Comparison of ENCODE assay signal across 9 mouse cellular contexts in the genomic region with DNA sequence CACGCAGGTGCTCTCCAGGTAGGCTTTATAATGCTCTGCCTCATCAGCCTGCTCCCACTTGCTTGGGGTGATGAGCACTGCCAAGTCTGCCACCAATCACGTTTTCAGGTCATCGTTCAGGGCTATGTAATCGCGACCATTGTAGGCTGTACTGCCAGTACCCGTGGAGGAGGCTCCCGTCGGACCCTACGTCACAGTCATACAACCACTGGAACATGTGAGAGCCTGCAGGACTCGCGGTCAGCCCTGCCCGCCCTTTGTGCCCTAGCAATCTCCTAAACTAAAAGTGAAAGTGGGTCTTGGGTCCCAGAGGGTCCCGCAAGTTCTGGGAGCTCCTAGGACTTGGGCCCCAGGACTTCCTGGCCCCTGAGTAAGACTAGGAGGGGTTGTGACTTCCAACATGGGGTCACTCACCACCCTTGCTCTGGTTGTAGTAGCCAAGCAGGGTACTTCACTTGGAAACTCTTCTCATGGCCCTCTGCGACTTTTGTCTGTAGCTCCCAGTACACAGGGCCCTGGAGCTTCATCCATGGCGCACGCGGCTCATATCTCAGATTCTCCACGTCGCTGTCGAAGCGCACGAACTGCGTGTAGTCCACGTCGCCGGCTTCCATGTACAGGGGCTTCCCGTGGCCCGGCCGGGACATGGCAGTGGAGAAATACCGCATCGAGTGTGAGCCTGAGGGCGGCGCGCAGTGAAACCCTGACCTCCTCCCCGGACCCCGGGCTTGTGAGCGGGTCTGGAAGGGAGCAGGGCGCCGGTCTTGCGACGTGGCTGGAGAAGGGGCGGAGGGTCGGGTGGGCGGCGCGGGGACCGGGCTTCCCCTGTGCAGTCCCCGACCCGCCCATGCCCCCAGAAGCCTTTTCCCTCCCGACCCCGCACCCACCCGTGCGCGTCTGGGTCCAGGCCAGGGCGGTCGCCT. TPM values are rescaled to one million over a fixed set of nuclear protein-coding genes. Genes with fewer than 3 reads are reported as not detected.
DNase-seq lines count a peak whose midpoint lies in the region; ATAC-seq and TF ChIP-seq lines count a peak whose summit lies in the region.
"Had no signal": no experiment of that assay in that cellular context is flagged by ENCODE, and none has a peak within 500 bp of the region (broad histone marks: within the 10 kb centered on the region; RNA-seq: fewer than 3 reads in every experiment).

No protein-coding gene starts in this region.

- TF ChIP-seq CTCF in lung, adult 2 months (IDR thresholded peaks at IDR 0.05; ENCODE audit: insufficient read depth, low read length) = no peak

- H3K4me3 ChIP-seq in lung, adult 2 months (replicated peaks; ENCODE audit: extremely low read depth, low read depth, low read length) = peak overlapping the region; percentile 46
- H3K4me3 ChIP-seq in forebrain, embryonic 15.5 days = 0 out of 2 replicates have a peak overlapping the region, but pooled peaks have one; percentile 3
- H3K4me3 ChIP-seq in limb, embryonic 15.5 days = peak overlapping the region; percentile 19; the same call in 1 of the 2 replicates
- peak overlapping the region; percentile 17 for H3K4me3 ChIP-seq in neural tube, embryonic 15.5 days (replicated peaks)

- peaks cover 3% of the 10 kb centered on the region; the same call in 1 of the 2 replicates for H3K4me1 ChIP-seq in lung, adult 2 months (ENCODE audit: control insufficient read depth, insufficient read depth, low read length)
- peaks cover 7% of the 10 kb centered on the region for H3K4me1 ChIP-seq in forebrain, embryonic 15.5 days
- H3K4me1 ChIP-seq in limb, embryonic 15.5 days = peaks cover 13% of the 10 kb centered on the region
- H3K4me1 ChIP-seq in neural tube, embryonic 15.5 days = peaks cover 11% of the 10 kb centered on the region

- TF ChIP-seq POLR2A in lung, adult 2 months (IDR thresholded peaks at IDR 0.05; ENCODE audit: borderline replicate concordance, extremely low read depth, low read depth, low read length) = no peak

- H3K9ac ChIP-seq in forebrain, embryonic 15.5 days (replicated peaks) = no peak overlapping the region
- H3K9ac ChIP-seq in limb, embryonic 15.5 days = no peak overlapping the region
- no peak overlapping the region for H3K9ac ChIP-seq in neural tube, embryonic 15.5 days (replicated peaks)

- WGBS in lung, adult 2 months = 3% methylated on average over 56 of the region's 56 CpGs
- WGBS in forebrain, embryonic 15.5 days = 2% methylated on average over 56 of the region's 56 CpGs
- WGBS in limb, embryonic 15.5 days = 2% methylated on average over 52 of the region's 56 CpGs
- WGBS in neural tube, embryonic 15.5 days = 1% methylated on average over 52 of the region's 56 CpGs

- H3K36me3 ChIP-seq in forebrain, embryonic 15.5 days = no peaks in the 10 kb centered on the region
- H3K36me3 ChIP-seq in limb, embryonic 15.5 days = no peaks in the 10 kb centered on the region
- H3K36me3 ChIP-seq in neural tube, embryonic 15.5 days = no peaks in the 10 kb centered on the region

- H3K9me3 ChIP-seq in forebrain, embryonic 15.5 days = no peaks in the 10 kb centered on the region
- no peaks in the 10 kb centered on the region for H3K9me3 ChIP-seq in limb, embryonic 15.5 days
- no peaks in the 10 kb centered on the region for H3K9me3 ChIP-seq in neural tube, embryonic 15.5 days (replicated peaks)

- no peak for DNase-seq in lung, adult 2 months
- DNase-seq in lung, postnatal 25 days (ENCODE audit: low spot score) = no peak
- DNase-seq in ovary, adult 18-20 months (ENCODE audit: low spot score) = no peak
- DNase-seq in thymus, postnatal 14 days = no peak
- no peak for DNase-seq in Muller cell, postnatal 12 days (ENCODE audit: inconsistent ontology term)

- no peak overlapping the region for H3K4me2 ChIP-seq in forebrain, embryonic 15.5 days (replicated peaks)
- peak overlapping the region; percentile 25 for H3K4me2 ChIP-seq in limb, embryonic 15.5 days
- peak overlapping the region; percentile 34 for H3K4me2 ChIP-seq in neural tube, embryonic 15.5 days

- ATAC-seq in forebrain, embryonic 15.5 days (replicated peaks) = no peak
- no peak for ATAC-seq in limb, embryonic 15.5 days (ENCODE audit: insufficient number of reproducible peaks, low FRiP score, low TSS enrichment, low read depth)
- 0 out of 2 replicates have a peak, but pooled peaks have one; percentile 21 for ATAC-seq in neural tube, embryonic 15.5 days (ENCODE audit: low FRiP score)

- H3K27ac ChIP-seq in forebrain, embryonic 15.5 days (replicated peaks) = no peak overlapping the region
- no peak overlapping the region for H3K27ac ChIP-seq in limb, embryonic 15.5 days
- H3K27ac ChIP-seq in neural tube, embryonic 15.5 days (replicated peaks) = no peak overlapping the region

- peaks cover 75% of the 10 kb centered on the region for H3K27me3 ChIP-seq in forebrain, embryonic 15.5 days
- peaks cover 72% of the 10 kb centered on the region for H3K27me3 ChIP-seq in limb, embryonic 15.5 days
- peaks cover 73% of the 10 kb centered on the region for H3K27me3 ChIP-seq in neural tube, embryonic 15.5 days (replicated peaks)

RNA-seq across cellular contexts. Expression of a gene that starts 6.9 kb away (rescaled TPM):
- polyA plus RNA-seq in lung, adult 2 months (2012; rRNA removed) = 0.62 and 1.2 TPM in 2 replicates
- polyA plus RNA-seq in forebrain, embryonic 15.5 days (2015; fragmentation: Nextera tagmentation; extraction: Ambion mirVana) = not detected in 2 replicates
- not detected in 2 replicates for polyA plus RNA-seq in limb, embryonic 15.5 days (2015; fragmentation: Nextera tagmentation; extraction: Ambion mirVana)
- polyA plus RNA-seq in neural tube, embryonic 15.5 days (2015; fragmentation: Nextera tagmentation; extraction: Ambion mirVana) = not detected in 2 replicates

RNA-seq across cellular contexts. Expression of a gene that starts 28.7 kb away (rescaled TPM):
- polyA plus RNA-seq in lung, adult 2 months (2012; rRNA removed) = 0.05 TPM in 1 of 2 replicates, not detected in the other
- polyA plus RNA-seq in forebrain, embryonic 15.5 days (2015; fragmentation: Nextera tagmentation; extraction: Ambion mirVana) = not detected in 2 replicates
- polyA plus RNA-seq in limb, embryonic 15.5 days (2015; fragmentation: Nextera tagmentation; extraction: Ambion mirVana) = not detected in 2 replicates
- polyA plus RNA-seq in neural tube, embryonic 15.5 days (2015; fragmentation: Nextera tagmentation; extraction: Ambion mirVana) = 0.57 TPM in 1 of 2 replicates, not detected in the other
- polyA plus RNA-seq: gonadal fat pad, adult 2 months had no signal

RNA-seq across cellular contexts. Expression of a gene that starts 32.2 kb away (rescaled TPM):
- not detected in 2 replicates for polyA plus RNA-seq in lung, adult 2 months (2012; rRNA removed)
- not detected in 2 replicates for polyA plus RNA-seq in forebrain, embryonic 15.5 days (2015; fragmentation: Nextera tagmentation; extraction: Ambion mirVana)
- polyA plus RNA-seq in limb, embryonic 15.5 days (2015; fragmentation: Nextera tagmentation; extraction: Ambion mirVana) = not detected in 2 replicates
- not detected in 2 replicates for polyA plus RNA-seq in neural tube, embryonic 15.5 days (2015; fragmentation: Nextera tagmentation; extraction: Ambion mirVana)
- polyA plus RNA-seq: gonadal fat pad, adult 2 months had no signal

RNA-seq across cellular contexts. Expression of a gene that starts 39.9 kb away (rescaled TPM):
- polyA plus RNA-seq in lung, adult 2 months (2012; rRNA removed) = 0.22 and 0.29 TPM in 2 replicates
- not detected in 2 replicates for polyA plus RNA-seq in forebrain, embryonic 15.5 days (2015; fragmentation: Nextera tagmentation; extraction: Ambion mirVana)
- not detected in 2 replicates for polyA plus RNA-seq in limb, embryonic 15.5 days (2015; fragmentation: Nextera tagmentation; extraction: Ambion mirVana)
- polyA plus RNA-seq in neural tube, embryonic 15.5 days (2015; fragmentation: Nextera tagmentation; extraction: Ambion mirVana) = not detected in 2 replicates
